Comparison of ENCODE assay signal across 8 mouse cellular contexts in genomic region chr13:15759633-15760441, GRCm38 (mm10).
DNase-seq lines count a peak whose midpoint lies in the region; ATAC-seq and TF ChIP-seq lines count a peak whose summit lies in the region.

No protein-coding gene starts in this region.

- no peaks in the 10 kb centered on the region for H3K36me3 ChIP-seq in kidney, embryonic 14.5 days (ENCODE audit: control insufficient read depth, insufficient read depth, low read length)
- H3K36me3 ChIP-seq in kidney, adult 2 months (ENCODE audit: control insufficient read depth, insufficient read depth, low read length) = no peaks in the 10 kb centered on the region
- no peaks in the 10 kb centered on the region for H3K36me3 ChIP-seq in forebrain, embryonic 10.5 days (replicated peaks)
- no peaks in the 10 kb centered on the region for H3K36me3 ChIP-seq in limb, embryonic 11.5 days (ENCODE audit: control insufficient read depth, insufficient read depth, low read length)
- H3K36me3 ChIP-seq in neural tube, embryonic 13.5 days = no peaks in the 10 kb centered on the region

- H3K27me3 ChIP-seq in kidney, embryonic 14.5 days (ENCODE audit: control insufficient read depth, insufficient read depth, low read length) = no peaks in the 10 kb centered on the region
- no peaks in the 10 kb centered on the region for H3K27me3 ChIP-seq in kidney, adult 2 months (replicated peaks; ENCODE audit: control insufficient read depth, insufficient read depth, low read length)
- H3K27me3 ChIP-seq in forebrain, embryonic 10.5 days (ENCODE audit: poor library complexity, severe bottlenecking) = peaks cover 11% of the 10 kb centered on the region
- H3K27me3 ChIP-seq in limb, embryonic 11.5 days (ENCODE audit: control insufficient read depth, insufficient read depth, low read length) = no peaks in the 10 kb centered on the region
- no peaks in the 10 kb centered on the region; the same call in 1 of the 2 replicates for H3K27me3 ChIP-seq in neural tube, embryonic 13.5 days

- WGBS in kidney, embryonic 14.5 days = 38% methylated on average over 10 of the region's 10 CpGs
- WGBS in kidney, adult 2 months = 52% methylated on average over 10 of the region's 10 CpGs
- 15% methylated on average over 10 of the region's 10 CpGs for WGBS in forebrain, embryonic 10.5 days
- WGBS in limb, embryonic 11.5 days = 37% methylated on average over 10 of the region's 10 CpGs
- WGBS in neural tube, embryonic 13.5 days = 16% methylated on average over 10 of the region's 10 CpGs

- TF ChIP-seq POLR2A in kidney, adult 2 months (IDR thresholded peaks at IDR 0.05; ENCODE audit: low read depth, low read length) = no peak

- peak overlapping the region; percentile 36 for H3K4me3 ChIP-seq in kidney, embryonic 14.5 days (ENCODE audit: low read length)
- H3K4me3 ChIP-seq in kidney, adult 2 months (ENCODE audit: insufficient read depth, low read depth, low read length) = no peak overlapping the region
- H3K4me3 ChIP-seq in forebrain, embryonic 10.5 days = peak overlapping the region; percentile 54
- H3K4me3 ChIP-seq in limb, embryonic 11.5 days (ENCODE audit: low read depth, low read length) = peak overlapping the region; percentile 27
- peak overlapping the region; percentile 44 for H3K4me3 ChIP-seq in neural tube, embryonic 13.5 days

- TF ChIP-seq CTCF in kidney, adult 2 months (conservative IDR thresholded peaks at IDR 0.05; ENCODE audit: insufficient read depth, insufficient read length, low read depth, low read length) = no peak

- no peak for DNase-seq in kidney, adult 2 months
- DNase-seq in forebrain, embryonic 10.5 days (ENCODE audit: extremely low spot score, low spot score) = no peak
- DNase-seq in limb, embryonic 11.5 days (ENCODE audit: low spot score) = no peak
- no peak for DNase-seq in frontal cortex, postnatal 36 days (ENCODE audit: low spot score in 2 of 2)
- DNase-seq in right cerebral cortex, adult 2 months (ENCODE audit: low spot score in 2 of 2) = no peak
- no peak for DNase-seq in adrenal gland, adult 8-10 months

- H3K4me2 ChIP-seq in kidney, embryonic 14.5 days (replicated peaks; ENCODE audit: low read depth, low read length) = peak overlapping the region; percentile 65
- H3K4me2 ChIP-seq in limb, embryonic 11.5 days (ENCODE audit: low read depth, severe bottlenecking) = peak overlapping the region; percentile 47
- peak overlapping the region; percentile 61 for H3K4me2 ChIP-seq in neural tube, embryonic 13.5 days

- H3K9me3 ChIP-seq in kidney, embryonic 14.5 days (ENCODE audit: control insufficient read depth, low read length) = no peaks in the 10 kb centered on the region
- H3K9me3 ChIP-seq in forebrain, embryonic 10.5 days = no peaks in the 10 kb centered on the region
- no peaks in the 10 kb centered on the region for H3K9me3 ChIP-seq in limb, embryonic 11.5 days (ENCODE audit: control insufficient read depth, low read length)
- no peaks in the 10 kb centered on the region for H3K9me3 ChIP-seq in neural tube, embryonic 13.5 days

- peak; percentile 28; the same call in 1 of the 2 replicates for ATAC-seq in kidney, embryonic 14.5 days (ENCODE audit: low FRiP score, low TSS enrichment)
- ATAC-seq in limb, embryonic 11.5 days (ENCODE audit: insufficient number of reproducible peaks, low FRiP score, low TSS enrichment, low read depth) = 0 out of 2 replicates have a peak, but pooled peaks have one; percentile 8
- peak; percentile 38 for ATAC-seq in neural tube, embryonic 13.5 days (ENCODE audit: low read depth)

- no peak overlapping the region for H3K27ac ChIP-seq in kidney, embryonic 14.5 days (ENCODE audit: low read depth, low read length)
- H3K27ac ChIP-seq in kidney, adult 2 months (ENCODE audit: insufficient read depth, low read depth, low read length) = no peak overlapping the region
- peak overlapping the region; percentile 85 for H3K27ac ChIP-seq in forebrain, embryonic 10.5 days
- H3K27ac ChIP-seq in limb, embryonic 11.5 days (replicated peaks; ENCODE audit: low read depth, low read length) = no peak overlapping the region
- H3K27ac ChIP-seq in neural tube, embryonic 13.5 days (replicated peaks) = peak overlapping the region; percentile 91

- no peaks in the 10 kb centered on the region for H3K4me1 ChIP-seq in kidney, embryonic 14.5 days (ENCODE audit: control insufficient read depth, insufficient read depth, low read length)
- no peaks in the 10 kb centered on the region for H3K4me1 ChIP-seq in kidney, adult 2 months (ENCODE audit: control insufficient read depth, insufficient read depth, low read length)
- peaks cover 36% of the 10 kb centered on the region for H3K4me1 ChIP-seq in forebrain, embryonic 10.5 days
- no peaks in the 10 kb centered on the region for H3K4me1 ChIP-seq in limb, embryonic 11.5 days (ENCODE audit: control insufficient read depth, insufficient read depth, low read length)
- H3K4me1 ChIP-seq in neural tube, embryonic 13.5 days (replicated peaks) = peaks cover 18% of the 10 kb centered on the region

- H3K9ac ChIP-seq in kidney, embryonic 14.5 days (ENCODE audit: low read depth, low read length) = peak overlapping the region; percentile 47
- peak overlapping the region; percentile 44 for H3K9ac ChIP-seq in limb, embryonic 11.5 days (ENCODE audit: low read length)
- H3K9ac ChIP-seq in neural tube, embryonic 13.5 days = peak overlapping the region; percentile 79

Comparison
In these comparisons a context has a peak if more than half of its experiments do, and no peak if none do; other contexts are left out.
1. H3K27ac ChIP-seq: peak in forebrain, embryonic 10.5 days (single experiment) and neural tube, embryonic 13.5 days (single experiment); none in kidney, embryonic 14.5 days (single experiment), kidney, adult 2 months (single experiment) and limb, embryonic 11.5 days (single experiment).
2. Peak in every context shown above with its lines, with median percentiles within 50 percentile points of each other: ATAC-seq, H3K4me2 ChIP-seq and H3K9ac ChIP-seq.